Mouse (Mus musculus): Measurements from ENCODE around the gene Frmd4a. TPM values are rescaled to one million over a fixed set of nuclear protein-coding genes. Genes with fewer than 3 reads are reported as not detected.
"Not testable (repeated sequence)": the region's sequence is repeated elsewhere in the genome, so short reads cannot be mapped to it uniquely, and the experiment has no call there.

Gene Frmd4a
- polyA plus RNA-seq, 1 experiment from 2014 or later, result 3.8 TPM

- Histone ChIP-seq H3K36me3 (ENCODE audit: control insufficient read depth, insufficient read depth, low read length) (no peaks in the 10 kb centered on the region), H3K9ac (ENCODE audit: low read length) (no peak overlapping the region), H3K4me1 (replicated peaks; ENCODE audit: control insufficient read depth, insufficient read depth) (no peaks in the 10 kb centered on the region), H3K27me3 (ENCODE audit: control insufficient read depth, insufficient read depth, low read length) (no peaks in the 10 kb centered on the region), H3K27ac (replicated peaks) (no peak overlapping the region), H3K9me3 (ENCODE audit: control insufficient read depth, low read length) (no peaks in the 10 kb centered on the region), H3K4me3 (ENCODE audit: low read depth, low read length) (no peak overlapping the region), H3K4me2 (replicated peaks; ENCODE audit: low read depth) (no peak overlapping the region)
- DNase-seq (ENCODE audit: low spot score) (no peak), ATAC-seq (ENCODE audit: low FRiP score, low TSS enrichment) (no peak)
- TF ChIP-seq CTCF (IDR thresholded peaks at IDR 0.05; ENCODE audit: low read depth) (no peak), EP300 (optimal IDR thresholded peaks at IDR 0.05) (no peak)
- WGBS, result 61% methylated on average over 6 of the region's 6 CpGs
These were observed 232.2 kb downstream of the Frmd4a start for GRCm38 (mm10) chr2:4249723-4250122.

- H3K4me3 ChIP-seq (ENCODE audit: low read depth, low read length), result no peak overlapping the region
- H3K4me1 ChIP-seq (replicated peaks; ENCODE audit: control insufficient read depth, insufficient read depth), result no peaks in the 10 kb centered on the region
- H3K9ac ChIP-seq (ENCODE audit: low read length), result no peak overlapping the region
- DNase-seq (ENCODE audit: low spot score), result no peak
- 31% methylated on average over 9 of the region's 9 CpGs for WGBS
- ATAC-seq (ENCODE audit: low FRiP score, low TSS enrichment), result no peak
- no peaks in the 10 kb centered on the region for H3K27me3 ChIP-seq (ENCODE audit: control insufficient read depth, insufficient read depth, low read length)
- H3K27ac ChIP-seq (replicated peaks), result 0 out of 2 replicates have a peak overlapping the region, but pooled peaks have one; percentile 40
- 0 out of 2 replicates have a peak overlapping the region, but pooled peaks have one; percentile 6 for H3K4me2 ChIP-seq (replicated peaks; ENCODE audit: low read depth)
- no peaks in the 10 kb centered on the region for H3K9me3 ChIP-seq (ENCODE audit: control insufficient read depth, low read length)
- no peaks in the 10 kb centered on the region for H3K36me3 ChIP-seq (ENCODE audit: control insufficient read depth, insufficient read depth, low read length)
- TF ChIP-seq EP300 (optimal IDR thresholded peaks at IDR 0.05), result no peak
- no peak for TF ChIP-seq CTCF (IDR thresholded peaks at IDR 0.05; ENCODE audit: low read depth)
These were observed 235.2 kb downstream of the Frmd4a start for GRCm38 (mm10) chr2:4252541-4253291.

- Histone ChIP-seq H3K4me1 (replicated peaks; ENCODE audit: control insufficient read depth, insufficient read depth) (no peaks in the 10 kb centered on the region), H3K36me3 (ENCODE audit: control insufficient read depth, insufficient read depth, low read length) (no peaks in the 10 kb centered on the region), H3K27me3 (ENCODE audit: control insufficient read depth, insufficient read depth, low read length) (no peaks in the 10 kb centered on the region), H3K4me2 (replicated peaks; ENCODE audit: low read depth) (no peak overlapping the region), H3K27ac (replicated peaks) (no peak overlapping the region), H3K9me3 (ENCODE audit: control insufficient read depth, low read length) (no peaks in the 10 kb centered on the region), H3K9ac (ENCODE audit: low read length) (no peak overlapping the region), H3K4me3 (ENCODE audit: low read depth, low read length) (no peak overlapping the region)
- peak; percentile 30 for DNase-seq (ENCODE audit: low spot score)
- no peak for ATAC-seq (ENCODE audit: low FRiP score, low TSS enrichment)
- WGBS, result 28% methylated on average over 4 of the region's 4 CpGs
- peak; percentile 72 for TF ChIP-seq CTCF (IDR thresholded peaks at IDR 0.05; ENCODE audit: low read depth)
- no peak for TF ChIP-seq EP300 (optimal IDR thresholded peaks at IDR 0.05)
These were observed 235.8 kb downstream of the Frmd4a start for GRCm38 (mm10) chr2:4253348-4253747.

GRCm38 (mm10) chr2:4254083-4254482 lies 236.6 kb downstream of the Frmd4a start:
- H3K27ac ChIP-seq (replicated peaks), result no peak overlapping the region
- H3K36me3 ChIP-seq (ENCODE audit: control insufficient read depth, insufficient read depth, low read length), result no peaks in the 10 kb centered on the region
- H3K4me3 ChIP-seq (ENCODE audit: low read depth, low read length), result no peak overlapping the region
- H3K9me3 ChIP-seq (ENCODE audit: control insufficient read depth, low read length), result no peaks in the 10 kb centered on the region
- H3K4me2 ChIP-seq (replicated peaks; ENCODE audit: low read depth), result no peak overlapping the region
- H3K9ac ChIP-seq (ENCODE audit: low read length), result no peak overlapping the region
- ATAC-seq (ENCODE audit: low FRiP score, low TSS enrichment) (no peak), DNase-seq (ENCODE audit: low spot score) (no peak)
- no peaks in the 10 kb centered on the region for H3K4me1 ChIP-seq (replicated peaks; ENCODE audit: control insufficient read depth, insufficient read depth)
- no peaks in the 10 kb centered on the region for H3K27me3 ChIP-seq (ENCODE audit: control insufficient read depth, insufficient read depth, low read length)
- TF ChIP-seq CTCF (IDR thresholded peaks at IDR 0.05; ENCODE audit: low read depth), result no peak
- TF ChIP-seq EP300 (optimal IDR thresholded peaks at IDR 0.05), result no peak
- 71% methylated on average over 5 of the region's 5 CpGs for WGBS

- no peak overlapping the region for H3K9ac ChIP-seq (ENCODE audit: low read length)
- H3K27me3 ChIP-seq (ENCODE audit: control insufficient read depth, insufficient read depth, low read length), result no peaks in the 10 kb centered on the region
- ATAC-seq (ENCODE audit: low FRiP score, low TSS enrichment) (no peak), DNase-seq (ENCODE audit: low spot score) (no peak)
- no peak overlapping the region for H3K4me2 ChIP-seq (replicated peaks; ENCODE audit: low read depth)
- H3K4me1 ChIP-seq (replicated peaks; ENCODE audit: control insufficient read depth, insufficient read depth), result no peaks in the 10 kb centered on the region
- H3K9me3 ChIP-seq (ENCODE audit: control insufficient read depth, low read length), result no peaks in the 10 kb centered on the region
- 82% methylated on average over 2 of the region's 2 CpGs for WGBS
- H3K4me3 ChIP-seq (ENCODE audit: low read depth, low read length), result no peak overlapping the region
- H3K36me3 ChIP-seq (ENCODE audit: control insufficient read depth, insufficient read depth, low read length), result no peaks in the 10 kb centered on the region
- TF ChIP-seq EP300 (optimal IDR thresholded peaks at IDR 0.05), result no peak
- no peak overlapping the region for H3K27ac ChIP-seq (replicated peaks)
These were observed 238.7 kb downstream of the Frmd4a start for GRCm38 (mm10) chr2:4256242-4256641.

GRCm38 (mm10) chr2:4257604-4258003 lies 240.1 kb downstream of the Frmd4a start:
- TF ChIP-seq CTCF (IDR thresholded peaks at IDR 0.05; ENCODE audit: low read depth), result no peak
- TF ChIP-seq EP300 (optimal IDR thresholded peaks at IDR 0.05), result no peak
- H3K36me3 ChIP-seq (ENCODE audit: control insufficient read depth, insufficient read depth, low read length), result no peaks in the 10 kb centered on the region
- H3K4me3 ChIP-seq (ENCODE audit: low read depth, low read length), result no peak overlapping the region
- no peaks in the 10 kb centered on the region for H3K9me3 ChIP-seq (ENCODE audit: control insufficient read depth, low read length)
- no peak overlapping the region for H3K4me2 ChIP-seq (replicated peaks; ENCODE audit: low read depth)
- ATAC-seq (ENCODE audit: low FRiP score, low TSS enrichment), result no peak
- no peak overlapping the region for H3K9ac ChIP-seq (ENCODE audit: low read length)
- H3K4me1 ChIP-seq (replicated peaks; ENCODE audit: control insufficient read depth, insufficient read depth), result no peaks in the 10 kb centered on the region
- no peak for DNase-seq (ENCODE audit: low spot score)
- WGBS, result 79% methylated on average over 1 of the region's 1 CpGs
- no peaks in the 10 kb centered on the region for H3K27me3 ChIP-seq (ENCODE audit: control insufficient read depth, insufficient read depth, low read length)
- H3K27ac ChIP-seq (replicated peaks), result no peak overlapping the region

GRCm38 (mm10) chr2:4258803-4259202 lies 241.3 kb downstream of the Frmd4a start:
- not testable (repeated sequence) for H3K27ac ChIP-seq (replicated peaks); H3K27me3 ChIP-seq (ENCODE audit: control insufficient read depth, insufficient read depth, low read length); H3K36me3 ChIP-seq (ENCODE audit: control insufficient read depth, insufficient read depth, low read length); H3K4me1 ChIP-seq (replicated peaks; ENCODE audit: control insufficient read depth, insufficient read depth); H3K4me2 ChIP-seq (replicated peaks; ENCODE audit: low read depth); H3K9ac ChIP-seq (ENCODE audit: low read length); ATAC-seq (ENCODE audit: low FRiP score, low TSS enrichment); H3K4me3 ChIP-seq (ENCODE audit: low read depth, low read length); DNase-seq (ENCODE audit: low spot score); H3K9me3 ChIP-seq (ENCODE audit: control insufficient read depth, low read length)
- 95% methylated on average over 12 of the region's 12 CpGs for WGBS

Measured in stomach, postnatal 0 days (tissue).